Mouse (Mus musculus) embryonic facial prominence, embryonic 14.5 days (tissue): ENCODE data around the gene Cldn10. TPM values are rescaled to one million over a fixed set of nuclear protein-coding genes. Genes with fewer than 3 reads are reported as not detected.
A peak's percentile ranks its signal among the peaks of the same experiment; 100 is the strongest.

Experiments used
- ATAC-seq: fragments of 200-750 bp; cut with Nextera tagmentation; 2 replicates; pipeline ENCODE4 v1.8.0; 2017; ENCODE audit warnings: low read depth, moderate number of reproducible peaks, moderate TSS enrichment
- DNase-seq: peaks from one replicate; pipeline ENCODE4 v3.0.0-alpha.2; 2015; ENCODE audit warnings: low spot score
- H3K27ac ChIP-seq: fragments of 300-500 bp; sonication (generic); replicated peaks from 2 replicates; pipeline ENCODE4 v1.5.1; 2014; ENCODE audit warnings: low read depth, mild to moderate bottlenecking, low read length, moderate library complexity
- H3K27me3 ChIP-seq: fragments of 300-500 bp; sonication (generic); replicated peaks from 2 replicates; pipeline ENCODE4 v1.6.1; 2014; ENCODE audit warnings: low read length; ENCODE audit not compliant: control insufficient read depth, insufficient read depth
- H3K36me3 ChIP-seq: fragments of 300-500 bp; sonication (generic); 2 replicates; pipeline ENCODE4 v1.6.1; 2014; ENCODE audit warnings: low read length, mixed read lengths; ENCODE audit not compliant: control insufficient read depth, insufficient read depth
- H3K4me1 ChIP-seq: fragments of 300-500 bp; sonication (generic); 2 replicates; pipeline ENCODE4 v1.6.1; 2014; ENCODE audit warnings: antibody characterized with exemption, low read length; ENCODE audit not compliant: control insufficient read depth, insufficient read depth
- H3K4me2 ChIP-seq: fragments of 300-500 bp; sonication (generic); 2 replicates; pipeline ENCODE4 v1.6.1; 2014; ENCODE audit warnings: low read depth, mild to moderate bottlenecking, low read length, moderate library complexity, mixed read lengths
- H3K4me3 ChIP-seq: fragments of 300-500 bp; sonication (generic); 2 replicates; pipeline ENCODE4 v1.5.1; 2014; ENCODE audit warnings: low read depth, mild to moderate bottlenecking, low read length
- H3K9ac ChIP-seq: fragments of 300-500 bp; sonication (generic); 2 replicates; pipeline ENCODE4 v1.6.1; 2014; ENCODE audit warnings: low read depth, mild to moderate bottlenecking, low read length, moderate library complexity, mixed read lengths
- H3K9me3 ChIP-seq: fragments of 300-500 bp; sonication (generic); 2 replicates; pipeline ENCODE4 v1.6.1; 2016; ENCODE audit warnings: low read length; ENCODE audit not compliant: control insufficient read depth
- WGBS: fragments of 180-500 bp; shearing (Covaris S2); extraction: QIAGEN DNeasy Blood & Tissue Kit; methylation state at CpG from one replicate; pipeline ENCODE4 v1.1.7; 2014; 5-methylcytosine and 5-hydroxymethylcytosine counted together
- polyA plus RNA-seq: library from polyadenylated mRNA; unstranded; fragments of >200 nt; fragmentation: Nextera tagmentation; extraction: Ambion mirVana; gene quantifications from 2 replicates; pipeline ENCODE4 v1.2.1, GENCODE M21; 2014

The Cldn10 gene
- polyA plus RNA-seq, 1 experiment from 2014 or later: 10.9 TPM

- H3K9ac ChIP-seq: no peak overlapping the region
- no peaks in the 10 kb centered on the region for H3K36me3 ChIP-seq
- no peak for DNase-seq
- H3K4me1 ChIP-seq: no peaks in the 10 kb centered on the region
- no peak overlapping the region for H3K4me2 ChIP-seq
- no peaks in the 10 kb centered on the region for H3K27me3 ChIP-seq
- 0 out of 2 replicates have a peak, but pooled peaks cover 3% of the 10 kb centered on the region for H3K9me3 ChIP-seq
- WGBS: 72% methylated on average over 12 of the region's 12 CpGs
- H3K4me3 ChIP-seq: no peak overlapping the region
- H3K27ac ChIP-seq: no peak overlapping the region
- 0 out of 2 replicates have a peak, but pooled peaks have one; percentile 12 for ATAC-seq
These were observed 12.9 kb upstream of the Cldn10 start for GRCm38 (mm10) chr14:118774507-118775428.

- Histone ChIP-seq H3K27ac (no peak overlapping the region), H3K27me3 (no peaks in the 10 kb centered on the region), H3K9me3 (0 out of 2 replicates have a peak, but pooled peaks cover 3% of the 10 kb centered on the region), H3K4me1 (no peaks in the 10 kb centered on the region), H3K9ac (no peak overlapping the region), H3K4me3 (no peak overlapping the region), H3K4me2 (no peak overlapping the region), H3K36me3 (no peaks in the 10 kb centered on the region)
- 80% methylated on average over 1 of the region's 1 CpGs for WGBS
- DNase-seq (no peak), ATAC-seq (no peak)
These were observed 12.2 kb upstream of the Cldn10 start for GRCm38 (mm10) chr14:118775554-118775953.

GRCm38 (mm10) chr14:118776372-118776771 lies 11.3 kb upstream of the Cldn10 start:
- 84% methylated on average over 2 of the region's 2 CpGs for WGBS
- 0 out of 2 replicates have a peak, but pooled peaks cover 3% of the 10 kb centered on the region for H3K9me3 ChIP-seq
- no peak overlapping the region for H3K4me3 ChIP-seq
- ATAC-seq (no peak), DNase-seq (no peak)
- no peak overlapping the region for H3K4me2 ChIP-seq
- H3K4me1 ChIP-seq: no peaks in the 10 kb centered on the region
- H3K27me3 ChIP-seq: no peaks in the 10 kb centered on the region
- no peak overlapping the region for H3K27ac ChIP-seq
- no peak overlapping the region for H3K9ac ChIP-seq
- no peaks in the 10 kb centered on the region for H3K36me3 ChIP-seq

- DNase-seq (no peak), ATAC-seq (no peak)
- H3K9me3 ChIP-seq: 0 out of 2 replicates have a peak, but pooled peaks cover 3% of the 10 kb centered on the region
- H3K27me3 ChIP-seq: no peaks in the 10 kb centered on the region
- no peak overlapping the region for H3K9ac ChIP-seq
- H3K4me3 ChIP-seq: no peak overlapping the region
- 94% methylated on average over 4 of the region's 4 CpGs for whole genome bisulfite sequencing
- no peak overlapping the region for H3K4me2 ChIP-seq
- H3K4me1 ChIP-seq: no peaks in the 10 kb centered on the region
- no peak overlapping the region for H3K27ac ChIP-seq
- no peaks in the 10 kb centered on the region for H3K36me3 ChIP-seq
These were observed 10.2 kb upstream of the Cldn10 start for GRCm38 (mm10) chr14:118777478-118777877.

- no peak for DNase-seq
- no peak for ATAC-seq
These were observed 6.1 kb upstream of the Cldn10 start for GRCm38 (mm10) chr14:118781601-118782000.

GRCm38 (mm10) chr14:118782241-118782640 lies 5.5 kb upstream of the Cldn10 start:
- H3K27ac ChIP-seq: no peak overlapping the region
- no peaks in the 10 kb centered on the region for H3K9me3 ChIP-seq
- no peak overlapping the region for H3K9ac ChIP-seq
- DNase-seq (no peak), ATAC-seq (no peak)
- 48% methylated on average over 3 of the region's 3 CpGs for WGBS
- no peaks in the 10 kb centered on the region for H3K27me3 ChIP-seq
- no peak overlapping the region for H3K4me3 ChIP-seq
- H3K4me1 ChIP-seq: no peaks in the 10 kb centered on the region
- no peaks in the 10 kb centered on the region for H3K36me3 ChIP-seq
- H3K4me2 ChIP-seq: no peak overlapping the region

More at GRCm38 (mm10) chr14:118781601-118782000, 6.1 kb upstream of the Cldn10 start:
- Histone ChIP-seq H3K36me3 (no peaks in the 10 kb centered on the region), H3K4me1 (no peaks in the 10 kb centered on the region), H3K9ac (no peak overlapping the region), H3K27ac (no peak overlapping the region), H3K4me3 (no peak overlapping the region), H3K27me3 (no peaks in the 10 kb centered on the region), H3K4me2 (no peak overlapping the region), H3K9me3 (no peaks in the 10 kb centered on the region)
- 86% methylated on average over 7 of the region's 7 CpGs for WGBS

- no peak overlapping the region for H3K4me3 ChIP-seq
- no peak overlapping the region for H3K9ac ChIP-seq
- no peak overlapping the region for H3K27ac ChIP-seq
- H3K4me1 ChIP-seq: no peaks in the 10 kb centered on the region
- no peaks in the 10 kb centered on the region for H3K9me3 ChIP-seq
- H3K4me2 ChIP-seq: no peak overlapping the region
- no peaks in the 10 kb centered on the region for H3K27me3 ChIP-seq
- ATAC-seq (no peak), DNase-seq (no peak)
- WGBS: 59% methylated on average over 17 of the region's 17 CpGs
- H3K36me3 ChIP-seq: no peaks in the 10 kb centered on the region
These were observed 4.3 kb upstream of the Cldn10 start for GRCm38 (mm10) chr14:118783326-118783935.

GRCm38 (mm10) chr14:118790217-118790616 lies 2.5 kb downstream of the Cldn10 start:
- ATAC-seq (no peak), DNase-seq (no peak)
- no peaks in the 10 kb centered on the region for H3K4me1 ChIP-seq
- no peak overlapping the region for H3K27ac ChIP-seq
- WGBS: 73% methylated on average over 4 of the region's 4 CpGs
- H3K9ac ChIP-seq: no peak overlapping the region
- H3K36me3 ChIP-seq: no peaks in the 10 kb centered on the region
- H3K4me3 ChIP-seq: no peak overlapping the region
- no peaks in the 10 kb centered on the region for H3K27me3 ChIP-seq
- H3K9me3 ChIP-seq: no peaks in the 10 kb centered on the region
- H3K4me2 ChIP-seq: no peak overlapping the region
